Mouse (Mus musculus) liver, embryonic 11.5 days (tissue): Measurements from ENCODE around the gene Prkca. TPM values are rescaled to one million over a fixed set of nuclear protein-coding genes. Genes with fewer than 3 reads are reported as not detected.

Source experiments
- ATAC-seq: fragments of 200-750 bp; cut with Nextera tagmentation; replicated peaks from 2 replicates; pipeline ENCODE4 v1.8.0; 2017; ENCODE audit warnings: moderate number of reproducible peaks, mild to moderate bottlenecking, moderate TSS enrichment, moderate library complexity; ENCODE audit not compliant: low FRiP score
- DNase-seq: peaks from one replicate; pipeline ENCODE4 v3.0.0-alpha.2; 2017; ENCODE audit warnings: low spot score
- H3K27ac ChIP-seq: fragments of 300-500 bp; sonication (generic); 2 replicates; pipeline ENCODE4 v1.5.1; 2014; ENCODE audit warnings: mild to moderate bottlenecking, low read depth, low read length, control low read depth
- H3K27me3 ChIP-seq: fragments of 300-500 bp; sonication (generic); replicated peaks from 2 replicates; pipeline ENCODE4 v1.6.1; 2014; ENCODE audit warnings: low read length, mixed read lengths; ENCODE audit not compliant: control insufficient read depth, insufficient read depth
- H3K36me3 ChIP-seq: fragments of 300-500 bp; sonication (generic); 2 replicates; pipeline ENCODE4 v1.6.1; 2014; ENCODE audit warnings: mild to moderate bottlenecking, low read length, moderate library complexity, mixed read lengths; ENCODE audit not compliant: control insufficient read depth, insufficient read depth
- H3K4me1 ChIP-seq: fragments of 300-500 bp; sonication (generic); replicated peaks from 2 replicates; pipeline ENCODE4 v1.6.1; 2014; ENCODE audit warnings: low read length, mixed read lengths; ENCODE audit not compliant: control insufficient read depth, insufficient read depth
- H3K4me2 ChIP-seq: fragments of 300-500 bp; sonication (generic); 2 replicates; pipeline ENCODE4 v1.6.1; 2014; ENCODE audit warnings: mild to moderate bottlenecking, control low read depth, moderate library complexity
- H3K4me3 ChIP-seq: fragments of 300-500 bp; sonication (generic); 2 replicates; pipeline ENCODE4 v1.5.1; 2014; ENCODE audit warnings: low read depth, low read length, control low read depth
- H3K9ac ChIP-seq: fragments of 300-500 bp; sonication (generic); 2 replicates; pipeline ENCODE4 v1.6.1; 2014; ENCODE audit warnings: low read depth, low read length, control low read depth
- H3K9me3 ChIP-seq: fragments of 300-500 bp; sonication (generic); 2 replicates; pipeline ENCODE4 v1.6.1; 2016; ENCODE audit warnings: low read length, inconsistent platforms, mixed read lengths; ENCODE audit not compliant: control insufficient read depth
- WGBS: fragments of 180-500 bp; shearing (Covaris S2); extraction: QIAGEN DNeasy Blood & Tissue Kit; methylation state at CpG from one replicate; pipeline ENCODE4 v1.1.7; 2014; 5-methylcytosine and 5-hydroxymethylcytosine counted together
- polyA plus RNA-seq: library from polyadenylated mRNA; unstranded; fragments of >200 nt; fragmentation: Nextera tagmentation; extraction: Ambion mirVana; gene quantifications from 2 replicates; pipeline ENCODE4 v1.2.1, GENCODE M21; 2014

Gene Prkca
- polyA plus RNA-seq, 1 experiment from 2014 or later: 12.4 TPM

- no peak overlapping the region for H3K9ac ChIP-seq
- H3K9me3 ChIP-seq: no peaks in the 10 kb centered on the region
- H3K36me3 ChIP-seq: no peaks in the 10 kb centered on the region
- ATAC-seq (no peak), DNase-seq (no peak)
- H3K4me3 ChIP-seq: no peak overlapping the region
- 89% methylated on average over 11 of the region's 11 CpGs for WGBS
- no peak overlapping the region for H3K4me2 ChIP-seq
- no peaks in the 10 kb centered on the region for H3K4me1 ChIP-seq
- H3K27ac ChIP-seq: no peak overlapping the region
- H3K27me3 ChIP-seq: no peaks in the 10 kb centered on the region
Observed at GRCm38 (mm10) chr11:107951431-107951830, 392.3 kb downstream of the Prkca start.

- H3K9me3 ChIP-seq: no peaks in the 10 kb centered on the region
- no peak overlapping the region for H3K9ac ChIP-seq
- no peak overlapping the region for H3K4me2 ChIP-seq
- ATAC-seq (no peak), DNase-seq (no peak)
- H3K36me3 ChIP-seq: no peaks in the 10 kb centered on the region
- H3K4me1 ChIP-seq: no peaks in the 10 kb centered on the region
- 95% methylated on average over 4 of the region's 4 CpGs for WGBS
- H3K27ac ChIP-seq: no peak overlapping the region
- H3K4me3 ChIP-seq: no peak overlapping the region
- H3K27me3 ChIP-seq: no peaks in the 10 kb centered on the region
Observed at GRCm38 (mm10) chr11:107950658-107951057, 393.1 kb downstream of the Prkca start.

GRCm38 (mm10) chr11:107950211-107950610 lies 393.5 kb downstream of the Prkca start:
- Histone ChIP-seq H3K4me3 (no peak overlapping the region), H3K9ac (no peak overlapping the region), H3K4me1 (no peaks in the 10 kb centered on the region), H3K27ac (no peak overlapping the region), H3K36me3 (no peaks in the 10 kb centered on the region), H3K4me2 (no peak overlapping the region), H3K27me3 (no peaks in the 10 kb centered on the region), H3K9me3 (no peaks in the 10 kb centered on the region)
- no peak for ATAC-seq
- DNase-seq: no peak
- WGBS: 81% methylated on average over 9 of the region's 9 CpGs

DNA sequence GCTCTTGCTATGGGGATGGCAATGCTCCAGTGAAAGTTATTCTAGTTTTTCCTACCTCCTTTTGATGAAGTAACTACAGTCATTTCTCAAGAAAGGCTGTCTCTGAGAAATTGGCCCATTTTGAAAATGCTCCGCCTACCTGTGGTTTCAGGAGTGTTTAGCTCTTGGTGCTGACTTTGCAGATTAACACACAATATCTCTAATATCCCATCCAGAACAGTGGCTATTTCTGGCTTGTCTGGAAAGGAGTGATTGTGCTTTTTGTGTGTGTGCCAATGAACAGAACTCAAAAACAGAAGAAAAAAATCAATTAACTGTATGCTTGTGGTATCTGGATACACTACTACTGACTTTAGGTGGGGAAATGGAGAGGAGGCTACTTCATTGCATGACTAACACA lies 395.8 kb downstream of the Prkca start:
- DNase-seq (no peak), ATAC-seq (no peak)
- Histone ChIP-seq H3K4me2 (no peak overlapping the region), H3K4me1 (no peaks in the 10 kb centered on the region), H3K9me3 (no peaks in the 10 kb centered on the region), H3K27ac (no peak overlapping the region), H3K9ac (no peak overlapping the region), H3K4me3 (no peak overlapping the region), H3K27me3 (no peaks in the 10 kb centered on the region), H3K36me3 (no peaks in the 10 kb centered on the region)
- WGBS: 74% methylated on average over 1 of the region's 1 CpGs

GRCm38 (mm10) chr11:107946823-107947222 lies 396.9 kb downstream of the Prkca start:
- Histone ChIP-seq H3K9me3 (no peaks in the 10 kb centered on the region), H3K27me3 (no peaks in the 10 kb centered on the region), H3K4me2 (no peak overlapping the region), H3K27ac (no peak overlapping the region), H3K4me3 (no peak overlapping the region), H3K9ac (no peak overlapping the region), H3K36me3 (no peaks in the 10 kb centered on the region), H3K4me1 (no peaks in the 10 kb centered on the region)
- WGBS: 69% methylated on average over 5 of the region's 5 CpGs
- DNase-seq: no peak
- no peak for ATAC-seq

- DNase-seq: no peak
- Histone ChIP-seq H3K9ac (no peak overlapping the region), H3K4me2 (no peak overlapping the region), H3K27me3 (no peaks in the 10 kb centered on the region), H3K36me3 (peaks cover 3% of the 10 kb centered on the region; the same call in 1 of the 2 replicates), H3K4me1 (no peaks in the 10 kb centered on the region), H3K27ac (no peak overlapping the region), H3K4me3 (no peak overlapping the region), H3K9me3 (peaks cover 6% of the 10 kb centered on the region; the same call in 1 of the 2 replicates)
- ATAC-seq: no peak
- 77% methylated on average over 2 of the region's 2 CpGs for WGBS
Observed at GRCm38 (mm10) chr11:107936929-107937328, 406.8 kb downstream of the Prkca start.

- ATAC-seq: no peak
- Histone ChIP-seq H3K9ac (no peak overlapping the region), H3K4me1 (no peaks in the 10 kb centered on the region), H3K27ac (no peak overlapping the region), H3K36me3 (no peaks in the 10 kb centered on the region), H3K4me3 (no peak overlapping the region), H3K9me3 (no peaks in the 10 kb centered on the region), H3K27me3 (no peaks in the 10 kb centered on the region), H3K4me2 (no peak overlapping the region)
- DNase-seq: no peak
- 72% methylated on average over 7 of the region's 7 CpGs for WGBS
Observed at GRCm38 (mm10) chr11:107931721-107932120, 412.0 kb downstream of the Prkca start.

GRCm38 (mm10) chr11:107931288-107931687 lies 412.4 kb downstream of the Prkca start:
- no peak for DNase-seq
- Histone ChIP-seq H3K4me3 (no peak overlapping the region), H3K36me3 (no peaks in the 10 kb centered on the region), H3K27ac (no peak overlapping the region), H3K4me2 (no peak overlapping the region), H3K9ac (no peak overlapping the region), H3K9me3 (no peaks in the 10 kb centered on the region), H3K27me3 (no peaks in the 10 kb centered on the region), H3K4me1 (no peaks in the 10 kb centered on the region)
- 81% methylated on average over 11 of the region's 11 CpGs for WGBS
- ATAC-seq: no peak

- no peak overlapping the region for H3K9ac ChIP-seq
- no peak for ATAC-seq
- no peaks in the 10 kb centered on the region for H3K9me3 ChIP-seq
- H3K4me2 ChIP-seq: no peak overlapping the region
- no peaks in the 10 kb centered on the region for H3K27me3 ChIP-seq
- no peaks in the 10 kb centered on the region for H3K36me3 ChIP-seq
- H3K27ac ChIP-seq: no peak overlapping the region
- no peak overlapping the region for H3K4me3 ChIP-seq
- H3K4me1 ChIP-seq: no peaks in the 10 kb centered on the region
- WGBS: 44% methylated on average over 3 of the region's 3 CpGs
- no peak for DNase-seq
Observed at GRCm38 (mm10) chr11:107929712-107930111, 414.0 kb downstream of the Prkca start.
